Mouse (Mus musculus) ES-Bruce4 (cell line): ENCODE measurements around the gene Taf12. TPM values are rescaled to one million over a fixed set of nuclear protein-coding genes. Genes with fewer than 3 reads are reported as not detected.

Experiments
- H3K27ac ChIP-seq: 2 replicates; pipeline ENCODE4 v1.5.1; 2012; ENCODE audit warnings: low read length, inconsistent platforms; ENCODE audit not compliant: insufficient read depth
- H3K27me3 ChIP-seq: 2 replicates; pipeline ENCODE4 v1.6.1; 2012; ENCODE audit warnings: mild to moderate bottlenecking, low read length, inconsistent platforms; ENCODE audit not compliant: control insufficient read depth, poor library complexity, insufficient read depth, severe bottlenecking
- H3K36me3 ChIP-seq: 2 replicates; pipeline ENCODE4 v1.6.1; 2012; ENCODE audit warnings: inconsistent platforms, mild to moderate bottlenecking, low read length, moderate library complexity; ENCODE audit not compliant: control insufficient read depth, poor library complexity, insufficient read depth, severe bottlenecking
- H3K4me1 ChIP-seq: one replicate; pipeline ENCODE4 v1.8.1; 2011; ENCODE audit warnings: low read length; ENCODE audit not compliant: control insufficient read depth, insufficient read depth
- H3K4me3 ChIP-seq: 2 replicates; pipeline ENCODE4 v1.5.1; 2011; ENCODE audit warnings: low read depth, mild to moderate bottlenecking, low read length
- H3K9ac ChIP-seq: 2 replicates; pipeline ENCODE4 v1.6.1; 2012; ENCODE audit warnings: low read depth, mild to moderate bottlenecking, inconsistent platforms; ENCODE audit not compliant: poor library complexity, severe bottlenecking
- H3K9me3 ChIP-seq: replicated peaks from 2 replicates; pipeline ENCODE4 v1.6.1; 2012; ENCODE audit warnings: mild to moderate bottlenecking, low read length, inconsistent platforms; ENCODE audit not compliant: control insufficient read depth, poor library complexity, insufficient read depth, severe bottlenecking
- CTCF ChIP-seq: IDR thresholded peaks from one replicate; pipeline ENCODE4 v1.8.1; 2011; ENCODE audit warnings: low read depth, low read length
- EP300 ChIP-seq: IDR thresholded peaks from 2 replicates; pipeline ENCODE4 v1.6.1; 2011; ENCODE audit warnings: low read depth, low read length; ENCODE audit not compliant: insufficient read depth
- POLR2A ChIP-seq: IDR thresholded peaks from one replicate; pipeline ENCODE4 v1.8.1; 2011; ENCODE audit warnings: low read length; ENCODE audit not compliant: insufficient read depth
- polyA plus RNA-seq: library from polyadenylated mRNA; stranded (reverse); fragments of >200 nt; gene quantifications from 2 replicates; pipeline ENCODE4 v1.2.4, GENCODE M21; 2011; ENCODE audit warnings: low read depth; ENCODE audit not compliant: missing spikeins, insufficient read depth, insufficient read length

Taf12 gene
- polyA plus RNA-seq, 1 experiment, result 34.3 TPM

DNA sequence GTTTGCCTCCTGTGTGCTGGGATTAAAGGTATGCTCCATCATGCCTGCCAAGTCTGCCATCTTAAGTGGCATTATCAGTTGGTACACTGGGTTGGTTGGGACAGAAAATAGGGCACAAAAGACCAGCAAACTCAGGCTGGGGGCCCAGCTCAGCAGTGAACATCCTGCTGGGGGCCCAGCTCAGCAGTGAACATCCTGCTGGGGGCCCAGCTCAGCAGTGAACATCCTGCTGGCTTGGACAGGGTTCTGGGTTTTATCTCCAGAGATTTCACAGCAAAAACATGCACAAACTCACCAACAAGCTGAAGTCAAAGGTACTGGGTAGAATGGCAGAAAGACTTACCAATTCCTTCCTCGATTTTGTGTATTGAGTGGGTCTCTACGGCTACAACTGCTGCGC is 28.5 kb upstream of the Taf12 start:
- Histone ChIP-seq H3K4me3 (no peak overlapping the region), H3K9ac (no peak overlapping the region), H3K36me3 (peaks cover 15% of the 10 kb centered on the region), H3K27me3 (no peaks in the 10 kb centered on the region), H3K27ac (no peak overlapping the region), H3K4me1 (no peaks in the 10 kb centered on the region), H3K9me3 (no peaks in the 10 kb centered on the region)
- TF ChIP-seq CTCF (no peak), POLR2A (no peak), EP300 (no peak)

DNA sequence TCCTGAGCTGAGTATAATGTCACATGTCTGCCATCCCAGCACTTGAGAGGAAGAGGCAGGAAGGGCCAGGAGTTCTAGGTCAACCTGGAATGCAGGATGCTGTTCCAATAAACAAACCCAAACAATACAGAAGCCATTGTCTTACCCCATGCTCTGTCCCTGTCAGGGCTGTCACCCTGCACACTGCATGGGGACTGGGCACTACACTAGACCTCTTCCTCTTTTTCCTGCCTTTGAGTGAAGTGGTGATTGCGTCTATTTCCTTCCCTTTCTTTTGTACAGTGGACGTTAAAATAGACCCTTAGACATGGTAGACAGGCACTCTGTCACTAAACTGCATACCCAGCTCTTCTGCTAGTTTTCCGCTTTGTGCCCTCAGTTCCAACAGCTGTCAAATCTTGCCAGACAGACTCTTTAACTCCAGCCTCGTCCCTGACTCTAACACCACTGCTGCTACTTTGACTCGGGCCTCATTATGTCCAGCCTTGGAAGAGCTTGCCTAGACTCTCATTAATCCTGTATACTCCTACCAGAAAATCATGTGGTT is 26.7 kb upstream of the Taf12 start:
- no peak for TF ChIP-seq POLR2A
- TF ChIP-seq CTCF, result no peak
- TF ChIP-seq EP300, result no peak
- no peaks in the 10 kb centered on the region for H3K9me3 ChIP-seq
- no peaks in the 10 kb centered on the region for H3K4me1 ChIP-seq
- no peak overlapping the region for H3K9ac ChIP-seq
- H3K36me3 ChIP-seq, result peaks cover 19% of the 10 kb centered on the region
- no peaks in the 10 kb centered on the region for H3K27me3 ChIP-seq
- H3K4me3 ChIP-seq, result no peak overlapping the region
- no peak overlapping the region for H3K27ac ChIP-seq

DNA sequence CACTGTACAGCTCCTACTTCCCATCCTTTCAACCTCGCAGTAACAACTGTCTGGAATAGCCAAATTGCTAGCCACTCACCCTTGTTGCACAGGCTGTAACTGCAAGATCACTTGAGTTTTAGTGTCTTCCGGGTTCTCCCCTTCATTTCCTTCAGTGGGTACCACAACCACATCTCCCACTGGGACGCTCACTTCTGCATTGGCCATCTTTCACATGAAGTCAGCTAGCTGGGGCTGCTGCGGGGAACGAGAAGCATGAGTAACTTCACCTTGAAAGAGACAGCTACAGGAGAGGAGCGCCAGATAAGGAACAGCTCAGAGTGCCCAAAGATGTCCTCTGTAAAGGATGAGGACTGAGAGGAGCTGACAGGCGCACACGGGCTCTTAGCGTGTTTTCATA is 22.6 kb upstream of the Taf12 start:
- Histone ChIP-seq H3K4me1 (peaks cover 3% of the 10 kb centered on the region), H3K27ac (no peak overlapping the region), H3K4me3 (no peak overlapping the region), H3K9me3 (no peaks in the 10 kb centered on the region), H3K9ac (no peak overlapping the region), H3K36me3 (peaks cover 15% of the 10 kb centered on the region; the same call in 1 of the 2 replicates), H3K27me3 (no peaks in the 10 kb centered on the region)
- TF ChIP-seq CTCF, result no peak
- no peak for TF ChIP-seq EP300
- no peak for TF ChIP-seq POLR2A

DNA sequence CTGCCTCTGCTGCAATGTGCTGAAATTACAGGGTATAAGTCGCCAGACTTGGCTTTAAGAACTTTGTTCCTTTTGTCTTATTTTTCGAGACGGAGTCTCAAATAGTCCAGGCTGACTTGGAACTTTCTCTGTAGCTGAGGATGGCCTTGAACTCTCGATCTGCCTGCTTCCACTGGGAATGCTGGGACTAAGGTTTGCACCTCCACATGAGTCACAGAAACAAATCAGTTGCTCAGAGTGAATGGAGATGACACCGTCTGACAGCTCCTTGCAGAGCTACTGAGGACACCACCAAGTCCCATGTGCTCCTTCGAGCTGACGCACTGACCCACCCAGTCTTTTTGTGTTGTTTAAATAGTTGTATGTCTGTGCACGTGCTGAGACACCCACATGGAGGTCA is 21.0 kb upstream of the Taf12 start:
- Histone ChIP-seq H3K36me3 (peaks cover 11% of the 10 kb centered on the region; the same call in 1 of the 2 replicates), H3K9ac (no peak overlapping the region), H3K27me3 (no peaks in the 10 kb centered on the region), H3K27ac (no peak overlapping the region), H3K4me1 (peaks cover 5% of the 10 kb centered on the region), H3K9me3 (no peaks in the 10 kb centered on the region), H3K4me3 (no peak overlapping the region)
- no peak for TF ChIP-seq POLR2A
- TF ChIP-seq EP300, result no peak
- no peak for TF ChIP-seq CTCF

DNA sequence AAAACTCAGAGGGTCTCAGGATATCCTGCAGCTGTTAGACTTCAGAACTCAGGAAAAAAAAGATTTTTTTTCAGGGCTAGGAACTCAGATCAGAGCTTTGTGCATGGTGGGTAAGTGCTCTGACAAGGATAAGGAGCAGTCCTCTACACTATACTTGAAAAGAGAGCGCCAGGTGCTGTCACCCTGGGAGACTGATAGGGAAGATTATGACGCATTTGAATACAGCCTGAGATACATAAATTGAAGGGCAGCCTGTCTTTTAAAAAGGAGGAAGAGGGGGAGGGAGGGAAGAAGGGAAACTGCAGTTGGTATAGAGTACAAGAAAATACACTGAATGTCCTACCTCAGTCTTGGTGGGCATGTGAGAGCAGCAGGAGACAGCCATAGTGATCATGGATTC is 20.6 kb upstream of the Taf12 start:
- H3K9me3 ChIP-seq, result no peaks in the 10 kb centered on the region
- no peak overlapping the region for H3K4me3 ChIP-seq
- no peak for TF ChIP-seq EP300
- no peak for TF ChIP-seq POLR2A
- no peak for TF ChIP-seq CTCF
- H3K4me1 ChIP-seq, result peaks cover 5% of the 10 kb centered on the region
- no peaks in the 10 kb centered on the region for H3K27me3 ChIP-seq
- H3K9ac ChIP-seq, result no peak overlapping the region
- peaks cover 11% of the 10 kb centered on the region; the same call in 1 of the 2 replicates for H3K36me3 ChIP-seq
- H3K27ac ChIP-seq, result no peak overlapping the region

DNA sequence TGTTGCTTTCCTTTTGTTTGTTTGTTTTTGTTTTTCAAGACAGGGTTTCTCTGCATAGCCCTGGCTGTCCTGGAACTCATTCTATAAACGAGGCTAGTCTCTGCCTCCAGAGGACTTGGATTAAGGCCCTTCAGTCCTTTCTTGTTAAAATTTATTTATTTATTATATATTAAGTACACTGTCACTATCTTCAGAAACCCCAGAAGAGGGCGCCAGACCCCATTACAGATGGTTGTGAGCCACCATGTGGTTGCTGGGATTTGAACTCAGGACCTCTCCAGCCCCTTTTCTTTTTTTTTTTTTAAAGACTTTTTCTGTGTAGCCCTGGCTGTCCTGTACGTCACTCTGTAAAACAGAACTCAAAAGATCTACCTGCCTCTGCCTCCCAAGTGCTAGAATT is 19.2 kb upstream of the Taf12 start:
- Histone ChIP-seq H3K4me3 (no peak overlapping the region), H3K4me1 (peaks cover 5% of the 10 kb centered on the region), H3K27me3 (no peaks in the 10 kb centered on the region), H3K36me3 (peaks cover 7% of the 10 kb centered on the region; the same call in 1 of the 2 replicates), H3K9me3 (no peaks in the 10 kb centered on the region), H3K9ac (no peak overlapping the region), H3K27ac (no peak overlapping the region)
- TF ChIP-seq EP300 (no peak), CTCF (peak; percentile 7), POLR2A (no peak)
